Mouse (Mus musculus): ENCODE measurements around the gene Pea15a. TPM values are rescaled to one million over a fixed set of nuclear protein-coding genes. Genes with fewer than 3 reads are reported as not detected.
"Not testable (repeated sequence)": the region's sequence is repeated elsewhere in the genome, so short reads cannot be mapped to it uniquely, and the experiment has no call there.

Pea15a gene
- polyA plus RNA-seq (2014; fragmentation: Nextera tagmentation; extraction: Ambion mirVana), result 283 and 321 TPM in 2 replicates

DNA sequence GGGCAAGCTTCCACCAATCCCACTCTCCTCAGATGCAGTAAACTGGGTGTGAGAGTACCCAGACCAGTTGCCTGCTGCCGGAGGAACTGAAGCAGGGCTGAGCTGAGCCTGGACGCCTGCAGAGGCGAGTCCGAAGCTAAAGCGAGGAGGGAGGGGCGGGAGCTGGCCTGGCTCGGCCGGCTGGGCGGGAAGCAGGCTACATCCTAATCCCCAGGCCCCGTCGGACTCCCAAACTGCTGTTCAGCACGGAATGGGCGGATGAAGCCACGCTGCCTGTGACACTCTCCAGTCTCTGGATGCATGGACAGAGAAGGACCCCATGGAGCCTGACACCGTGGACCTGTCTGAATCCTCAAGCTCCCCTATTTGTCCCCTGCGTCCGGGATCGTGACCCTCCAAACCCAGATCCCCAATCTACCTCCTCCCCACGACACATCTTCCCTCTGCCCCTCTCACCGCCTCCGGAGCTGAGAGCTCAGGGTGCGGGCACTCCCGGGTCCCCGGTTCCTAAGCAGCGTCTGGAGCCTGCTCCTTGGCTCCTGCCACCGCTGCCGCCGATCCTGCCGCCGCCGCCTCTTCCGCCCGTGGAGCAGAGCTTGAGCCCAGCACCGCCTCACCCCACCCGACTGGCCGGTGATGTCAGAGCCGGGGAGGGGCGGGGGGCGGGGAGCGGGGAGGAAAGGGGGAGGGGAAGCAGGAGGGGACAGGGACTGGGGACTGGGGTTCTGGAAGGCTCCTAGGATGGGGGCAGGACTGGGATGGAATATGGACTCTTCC is at the start of gene Pea15a:
Pea15a (minus strand) TSS at position 664 of the 777 bp plus-strand sequence.
- peak within 1 kb of the TSS; percentile 92 for H3K9ac ChIP-seq (ENCODE audit: low read depth, low read length)
- no peaks in the 10 kb centered on the region for H3K36me3 ChIP-seq (ENCODE audit: control insufficient read depth, insufficient read depth, low read length)
- peaks cover 32% of the 10 kb centered on the region for H3K4me1 ChIP-seq (replicated peaks; ENCODE audit: control insufficient read depth, insufficient read depth, low read length)
- under 1% methylated on average over 33 of the region's 40 CpGs for WGBS
- H3K4me2 ChIP-seq (replicated peaks; ENCODE audit: low read depth, low read length), result peak within 1 kb of the TSS; percentile 47
- no peaks in the 10 kb centered on the region for H3K27me3 ChIP-seq (ENCODE audit: control insufficient read depth, insufficient read depth, low read length)
- peak; percentile 65 for ATAC-seq (ENCODE audit: low FRiP score)
- DNase-seq (ENCODE audit: low spot score), result peak; percentile 83
- peak within 1 kb of the TSS; percentile 84 for H3K4me3 ChIP-seq (ENCODE audit: low read depth, low read length)
- H3K27ac ChIP-seq (ENCODE audit: low read depth, low read length), result peak within 1 kb of the TSS; percentile 94
- H3K9me3 ChIP-seq (ENCODE audit: control insufficient read depth, low read length), result no peaks in the 10 kb centered on the region

DNA sequence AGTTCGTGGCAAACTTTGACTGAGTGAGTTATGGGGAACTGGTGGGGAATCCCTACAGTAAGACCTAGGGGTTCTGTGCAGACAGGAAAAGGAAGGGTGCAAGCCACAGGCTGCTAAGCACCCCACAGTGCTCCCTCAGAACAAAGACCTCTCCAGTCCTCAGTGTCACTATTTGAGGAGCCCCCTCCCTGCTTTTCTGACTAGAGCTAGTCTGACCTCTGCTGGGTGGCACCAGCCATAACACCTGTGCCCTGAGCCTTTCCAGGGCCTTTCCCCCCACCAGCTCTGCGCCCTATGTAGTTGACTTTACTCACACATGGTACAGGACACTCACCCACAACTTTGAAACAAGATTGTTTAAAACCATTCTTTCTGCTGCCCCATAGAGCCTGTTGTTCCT is 41.1 kb upstream of the Pea15a start:
- peaks cover 8% of the 10 kb centered on the region; the same call in 1 of the 2 replicates for H3K27me3 ChIP-seq (ENCODE audit: control insufficient read depth, insufficient read depth, low read length)
- H3K36me3 ChIP-seq (ENCODE audit: control insufficient read depth, insufficient read depth, low read length), result no peaks in the 10 kb centered on the region
- no peaks in the 10 kb centered on the region for H3K9me3 ChIP-seq (ENCODE audit: control insufficient read depth, low read length)
- DNase-seq (ENCODE audit: low spot score) (peak; percentile 65), ATAC-seq (ENCODE audit: low FRiP score) (peak; percentile 63)
- H3K4me1 ChIP-seq (replicated peaks; ENCODE audit: control insufficient read depth, insufficient read depth, low read length), result no peaks in the 10 kb centered on the region
- 54% methylated on average over 2 of the region's 2 CpGs for WGBS
- no peak overlapping the region for H3K4me2 ChIP-seq (replicated peaks; ENCODE audit: low read depth, low read length)
- H3K4me3 ChIP-seq (ENCODE audit: low read depth, low read length), result no peak overlapping the region
- H3K27ac ChIP-seq (ENCODE audit: low read depth, low read length), result no peak overlapping the region
- H3K9ac ChIP-seq (ENCODE audit: low read depth, low read length), result no peak overlapping the region

DNA sequence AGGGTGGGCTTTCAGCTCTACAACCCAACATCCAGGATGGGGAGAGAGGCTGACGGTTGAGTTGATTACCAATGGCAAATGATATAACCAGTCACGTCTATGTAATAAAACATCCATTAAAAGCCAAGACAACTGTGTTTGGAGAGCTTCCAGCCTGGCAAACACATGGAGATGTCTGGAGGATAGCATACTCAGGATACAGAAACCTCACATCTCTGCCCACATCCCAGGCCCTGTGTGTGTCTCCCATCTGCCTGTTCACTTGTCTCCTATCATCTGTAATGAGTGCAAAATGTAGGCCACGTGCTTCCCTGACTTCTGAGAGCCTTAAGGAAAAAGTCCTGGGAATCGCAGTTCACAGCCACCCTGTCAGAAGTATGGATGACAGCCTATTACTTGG is 40.6 kb upstream of the Pea15a start:
- Histone ChIP-seq H3K4me3 (ENCODE audit: low read depth, low read length) (no peak overlapping the region), H3K27ac (ENCODE audit: low read depth, low read length) (no peak overlapping the region), H3K9me3 (ENCODE audit: control insufficient read depth, low read length) (no peaks in the 10 kb centered on the region), H3K27me3 (ENCODE audit: control insufficient read depth, insufficient read depth, low read length) (peaks cover 8% of the 10 kb centered on the region; the same call in 1 of the 2 replicates), H3K9ac (ENCODE audit: low read depth, low read length) (no peak overlapping the region), H3K4me2 (replicated peaks; ENCODE audit: low read depth, low read length) (no peak overlapping the region), H3K4me1 (replicated peaks; ENCODE audit: control insufficient read depth, insufficient read depth, low read length) (no peaks in the 10 kb centered on the region), H3K36me3 (ENCODE audit: control insufficient read depth, insufficient read depth, low read length) (no peaks in the 10 kb centered on the region)
- WGBS, result 69% methylated on average over 4 of the region's 4 CpGs
- ATAC-seq (ENCODE audit: low FRiP score), result 0 out of 2 replicates have a peak, but pooled peaks have one; percentile 5
- DNase-seq (ENCODE audit: low spot score), result no peak

DNA sequence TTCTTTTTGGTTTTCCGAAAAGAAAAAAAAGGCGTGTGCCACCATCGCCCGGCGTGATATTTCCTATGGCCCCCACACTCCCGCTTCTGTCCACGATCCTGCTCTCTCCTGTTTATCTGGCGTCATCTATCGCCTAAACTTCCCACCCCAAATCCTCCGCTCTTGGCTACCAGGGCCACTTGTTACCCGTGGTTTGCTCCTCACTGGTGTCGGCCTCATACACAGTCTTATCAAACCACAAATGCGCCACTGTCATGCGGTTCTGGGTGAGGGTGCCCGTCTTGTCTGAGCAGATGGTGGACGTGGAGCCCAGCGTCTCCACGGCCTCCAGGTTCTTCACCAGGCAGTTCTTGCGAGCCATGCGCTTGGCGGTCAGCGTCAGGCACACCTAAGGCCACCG is 38.0 kb upstream of the Pea15a start:
- not testable (repeated sequence) for ATAC-seq (ENCODE audit: low FRiP score); H3K4me3 ChIP-seq (ENCODE audit: low read depth, low read length); H3K4me1 ChIP-seq (replicated peaks; ENCODE audit: control insufficient read depth, insufficient read depth, low read length); H3K27me3 ChIP-seq (ENCODE audit: control insufficient read depth, insufficient read depth, low read length); H3K27ac ChIP-seq (ENCODE audit: low read depth, low read length); DNase-seq (ENCODE audit: low spot score); H3K9ac ChIP-seq (ENCODE audit: low read depth, low read length); H3K4me2 ChIP-seq (replicated peaks; ENCODE audit: low read depth, low read length); H3K9me3 ChIP-seq (ENCODE audit: control insufficient read depth, low read length); H3K36me3 ChIP-seq (ENCODE audit: control insufficient read depth, insufficient read depth, low read length)
- WGBS, result 42% methylated on average over 23 of the region's 23 CpGs

DNA sequence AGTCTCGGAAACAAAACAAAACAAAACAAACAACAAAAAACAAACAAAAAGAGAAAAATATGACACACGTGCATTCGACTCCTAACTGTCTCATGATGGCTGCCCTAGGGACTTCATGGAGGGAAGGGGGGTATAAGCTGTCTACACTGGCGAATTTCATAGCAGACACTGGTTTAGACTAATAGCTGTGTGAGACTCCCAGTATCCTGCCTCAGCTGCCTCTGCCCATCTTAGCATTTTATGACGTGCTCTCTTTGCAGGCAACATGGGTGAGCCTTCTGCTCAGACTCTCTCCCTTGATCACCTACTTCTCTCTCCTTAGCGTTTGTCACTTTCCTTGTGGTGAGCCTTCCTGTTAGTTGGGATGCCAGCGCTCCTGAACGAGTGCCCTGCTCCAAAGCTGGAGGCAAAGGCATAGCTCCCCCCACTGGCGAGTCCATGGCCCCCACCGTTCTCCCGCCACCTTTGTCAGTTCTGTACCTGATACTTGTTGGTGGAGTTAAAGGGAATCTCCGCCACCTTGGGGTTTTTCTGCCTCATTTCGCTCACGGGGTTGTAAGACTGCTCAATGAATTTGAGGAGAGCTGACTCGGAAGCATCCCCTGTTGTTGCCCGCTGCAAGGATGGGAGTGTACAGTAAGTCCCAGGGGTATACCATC is 37.1 kb upstream of the Pea15a start:
- DNase-seq (ENCODE audit: low spot score) (no peak), ATAC-seq (ENCODE audit: low FRiP score) (no peak)
- Histone ChIP-seq H3K27me3 (ENCODE audit: control insufficient read depth, insufficient read depth, low read length) (peaks cover 8% of the 10 kb centered on the region; the same call in 1 of the 2 replicates), H3K9ac (ENCODE audit: low read depth, low read length) (no peak overlapping the region), H3K4me3 (ENCODE audit: low read depth, low read length) (no peak overlapping the region), H3K36me3 (ENCODE audit: control insufficient read depth, insufficient read depth, low read length) (no peaks in the 10 kb centered on the region), H3K27ac (ENCODE audit: low read depth, low read length) (no peak overlapping the region), H3K9me3 (ENCODE audit: control insufficient read depth, low read length) (no peaks in the 10 kb centered on the region), H3K4me1 (replicated peaks; ENCODE audit: control insufficient read depth, insufficient read depth, low read length) (no peaks in the 10 kb centered on the region), H3K4me2 (replicated peaks; ENCODE audit: low read depth, low read length) (no peak overlapping the region; the same call in 1 of the 2 replicates)
- WGBS, result 31% methylated on average over 16 of the region's 16 CpGs

DNA sequence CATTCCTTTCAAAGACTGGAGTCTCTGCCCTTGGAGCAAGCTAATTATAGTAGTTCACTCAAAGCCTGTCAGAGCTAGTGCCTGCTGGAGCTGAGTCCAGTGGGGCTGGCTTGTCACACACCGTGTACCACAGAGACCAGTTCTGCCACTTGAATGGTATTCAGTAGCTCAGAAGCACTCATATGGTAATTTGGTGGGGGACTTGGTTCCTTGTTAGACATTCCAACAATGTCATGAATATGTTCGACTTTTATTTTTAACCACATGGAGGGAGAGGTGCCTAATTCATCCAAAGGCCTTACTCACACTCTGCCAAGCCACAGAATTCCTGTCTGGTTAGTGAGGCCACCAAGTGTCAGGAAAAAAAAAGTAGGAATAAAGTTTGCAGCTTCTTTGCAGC is 35.8 kb upstream of the Pea15a start:
- DNase-seq (ENCODE audit: low spot score), result no peak

DNA sequence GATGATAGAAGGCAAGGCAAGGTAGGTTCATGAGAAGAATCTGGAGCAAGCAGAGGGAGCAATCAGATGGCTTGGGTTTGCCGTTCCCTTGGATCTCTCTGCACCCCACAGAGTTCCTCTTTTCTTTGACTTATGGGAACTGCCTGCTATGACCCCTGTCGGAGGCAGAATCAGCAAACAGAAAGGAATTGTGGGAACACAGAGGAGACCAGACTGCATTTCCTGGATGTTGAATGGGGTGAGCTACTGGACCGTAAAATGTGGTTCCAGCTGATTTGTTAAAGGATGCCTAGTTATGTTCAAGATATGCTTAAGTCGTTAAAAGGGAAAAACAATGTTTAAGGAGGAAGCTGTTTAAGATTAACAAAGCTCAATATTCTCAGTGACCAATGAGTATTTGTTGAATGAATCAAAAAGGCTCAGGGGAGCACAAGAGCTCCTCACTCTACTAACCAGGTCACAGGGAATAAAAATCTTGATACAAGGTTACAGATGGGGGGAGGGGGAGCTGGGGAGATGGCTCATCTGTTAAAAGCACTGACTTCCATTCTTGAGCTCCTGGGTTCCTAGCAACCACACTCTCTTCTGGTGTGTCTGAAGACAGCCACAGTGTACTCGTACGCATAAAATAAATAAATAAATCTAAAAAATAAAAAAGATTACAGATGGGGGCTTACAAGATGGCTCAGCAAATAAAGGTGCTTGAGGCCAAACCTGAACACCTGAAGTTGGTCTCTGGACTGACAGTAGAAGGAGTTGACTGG is 34.5 kb upstream of the Pea15a start:
- no peak for DNase-seq (ENCODE audit: low spot score)
- H3K9me3 ChIP-seq (ENCODE audit: control insufficient read depth, low read length), result no peaks in the 10 kb centered on the region
- H3K4me3 ChIP-seq (ENCODE audit: low read depth, low read length), result no peak overlapping the region
- H3K36me3 ChIP-seq (ENCODE audit: control insufficient read depth, insufficient read depth, low read length), result no peaks in the 10 kb centered on the region
- no peak overlapping the region for H3K9ac ChIP-seq (ENCODE audit: low read depth, low read length)
- H3K27me3 ChIP-seq (ENCODE audit: control insufficient read depth, insufficient read depth, low read length), result peaks cover 8% of the 10 kb centered on the region; the same call in 1 of the 2 replicates
- no peak overlapping the region for H3K27ac ChIP-seq (ENCODE audit: low read depth, low read length)
- no peaks in the 10 kb centered on the region for H3K4me1 ChIP-seq (replicated peaks; ENCODE audit: control insufficient read depth, insufficient read depth, low read length)
- H3K4me2 ChIP-seq (replicated peaks; ENCODE audit: low read depth, low read length), result no peak overlapping the region
- 27% methylated on average over 6 of the region's 6 CpGs for WGBS
- ATAC-seq (ENCODE audit: low FRiP score), result peak; percentile 62

More for the DNA sequence above, 35.8 kb upstream of the Pea15a start:
- H3K27me3 ChIP-seq (ENCODE audit: control insufficient read depth, insufficient read depth, low read length), result peaks cover 8% of the 10 kb centered on the region; the same call in 1 of the 2 replicates
- ATAC-seq (ENCODE audit: low FRiP score), result peak; percentile 76
- no peak overlapping the region for H3K4me2 ChIP-seq (replicated peaks; ENCODE audit: low read depth, low read length)
- H3K9me3 ChIP-seq (ENCODE audit: control insufficient read depth, low read length), result no peaks in the 10 kb centered on the region
- no peaks in the 10 kb centered on the region for H3K36me3 ChIP-seq (ENCODE audit: control insufficient read depth, insufficient read depth, low read length)
- H3K4me3 ChIP-seq (ENCODE audit: low read depth, low read length), result no peak overlapping the region
- peak overlapping the region; percentile 39; the same call in 1 of the 2 replicates for H3K27ac ChIP-seq (ENCODE audit: low read depth, low read length)
- no peaks in the 10 kb centered on the region for H3K4me1 ChIP-seq (replicated peaks; ENCODE audit: control insufficient read depth, insufficient read depth, low read length)
- H3K9ac ChIP-seq (ENCODE audit: low read depth, low read length), result no peak overlapping the region
- 31% methylated on average over 2 of the region's 2 CpGs for WGBS

DNA sequence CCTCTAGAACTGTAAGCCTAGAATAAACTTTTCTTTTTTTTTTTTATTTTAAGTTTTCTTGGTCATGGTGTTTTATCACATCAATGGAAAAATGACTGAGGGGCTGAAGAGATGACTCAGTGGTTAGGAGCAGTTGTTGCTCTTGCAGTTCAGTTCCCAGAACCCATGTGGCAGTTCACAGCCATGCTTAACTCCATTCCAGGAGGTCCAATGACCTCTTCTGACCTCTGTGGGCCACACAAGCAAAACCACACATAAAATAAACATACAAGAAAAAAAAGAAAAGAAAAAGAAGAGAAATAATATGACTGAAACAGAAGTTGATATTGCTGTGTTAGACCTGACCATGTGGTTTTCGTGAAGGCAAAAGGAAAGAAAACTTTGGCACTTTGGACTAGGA is 22.6 kb upstream of the Pea15a start:
- ATAC-seq (ENCODE audit: low FRiP score) (no peak), DNase-seq (ENCODE audit: low spot score) (no peak)
- no peaks in the 10 kb centered on the region for H3K27me3 ChIP-seq (ENCODE audit: control insufficient read depth, insufficient read depth, low read length)
- H3K4me2 ChIP-seq (replicated peaks; ENCODE audit: low read depth, low read length), result no peak overlapping the region
- H3K4me1 ChIP-seq (replicated peaks; ENCODE audit: control insufficient read depth, insufficient read depth, low read length), result no peaks in the 10 kb centered on the region
- no peaks in the 10 kb centered on the region for H3K36me3 ChIP-seq (ENCODE audit: control insufficient read depth, insufficient read depth, low read length)
- no peak overlapping the region for H3K27ac ChIP-seq (ENCODE audit: low read depth, low read length)
- H3K9ac ChIP-seq (ENCODE audit: low read depth, low read length), result no peak overlapping the region
- 88% methylated on average over 1 of the region's 1 CpGs for WGBS
- H3K9me3 ChIP-seq (ENCODE audit: control insufficient read depth, low read length), result no peaks in the 10 kb centered on the region
- H3K4me3 ChIP-seq (ENCODE audit: low read depth, low read length), result no peak overlapping the region
